Mouse (Mus musculus): Measurements from ENCODE around the gene Pbld2. TPM values are rescaled to one million over a fixed set of nuclear protein-coding genes. Genes with fewer than 3 reads are reported as not detected.

The Pbld2 gene
- total and polyA plus RNA-seq, 3 experiments = 0.15 TPM; not detected in 1

DNA sequence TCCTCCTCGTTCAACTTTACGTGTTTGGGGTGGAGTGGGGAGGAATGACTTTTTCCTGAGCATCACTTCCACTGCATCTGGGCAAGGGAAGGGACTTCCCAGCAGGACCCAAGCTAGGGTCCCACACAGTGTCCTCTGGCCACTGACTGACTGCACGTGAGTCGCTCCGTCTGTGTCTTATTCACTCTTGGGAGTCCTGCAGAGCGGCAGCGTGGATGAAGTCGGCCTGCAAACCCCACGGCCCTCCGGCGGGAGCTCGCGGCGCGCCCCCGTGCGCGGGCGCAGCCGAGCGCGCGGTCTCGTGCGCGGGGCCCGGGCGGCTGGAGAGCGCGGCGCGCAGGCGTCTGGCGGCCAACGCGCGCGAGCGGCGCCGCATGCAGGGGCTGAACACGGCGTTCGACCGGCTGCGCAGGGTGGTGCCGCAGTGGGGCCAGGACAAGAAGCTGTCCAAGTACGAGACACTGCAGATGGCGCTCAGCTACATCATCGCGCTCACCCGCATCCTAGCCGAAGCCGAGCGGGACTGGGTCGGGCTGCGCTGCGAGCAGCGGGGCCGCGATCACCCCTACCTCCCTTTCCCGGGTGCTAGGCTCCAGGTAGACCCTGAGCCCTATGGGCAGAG is 75.9 kb downstream of the Pbld2 start:
- no peak overlapping the region for H3K9ac ChIP-seq (ENCODE audit: control insufficient read depth, low read depth, low read length, poor library complexity, severe bottlenecking)
- TF ChIP-seq ZNF384 (IDR thresholded peaks at IDR 0.05; ENCODE audit: low read depth, low read length) = no peak
- no peak for TF ChIP-seq GATA1 (IDR thresholded peaks at IDR 0.05; ENCODE audit: low read depth, low read length)
- no peak for TF ChIP-seq CHD2 (IDR thresholded peaks at IDR 0.05; ENCODE audit: low read length)
- TF ChIP-seq RAD21 (IDR thresholded peaks at IDR 0.05; ENCODE audit: low read depth, low read length) = no peak
- TF ChIP-seq MAZ (IDR thresholded peaks at IDR 0.05; ENCODE audit: low read depth, low read length) = no peak
- TF ChIP-seq EP300 (IDR thresholded peaks at IDR 0.05; ENCODE audit: low read depth in 1 of 2, low read length in 2 of 2) = no peak
- no peak for TF ChIP-seq BHLHE40 (IDR thresholded peaks at IDR 0.05; ENCODE audit: borderline replicate concordance, low read depth, low read length)
- no peak for TF ChIP-seq JUND (IDR thresholded peaks at IDR 0.05; ENCODE audit: low read depth, low read length)
- no peaks in the 10 kb centered on the region for H3K36me3 ChIP-seq (ENCODE audit: control insufficient read depth in 1 of 2, insufficient read depth in 2 of 2, low read length in 2 of 2)
- no peak for DNase-seq (ENCODE audit: low read depth, low spot score)
- H3K79me2 ChIP-seq (ENCODE audit: control insufficient read depth, insufficient read depth, low read length, poor library complexity) = no peaks in the 10 kb centered on the region
- no peak overlapping the region for H3K4me3 ChIP-seq (ENCODE audit: control insufficient read depth in 1 of 2, insufficient read depth in 1 of 2, low read depth in 2 of 2, low read length in 2 of 2)
- H3K27ac ChIP-seq (ENCODE audit: control insufficient read depth, low read depth, low read length) = no peak overlapping the region
- H3K9me3 ChIP-seq (replicated peaks; ENCODE audit: insufficient read depth, low read length) = no peaks in the 10 kb centered on the region
- no peaks in the 10 kb centered on the region for H3K4me1 ChIP-seq (ENCODE audit: control insufficient read depth in 1 of 2, insufficient read depth in 2 of 2, low read length in 2 of 2)
- no peaks in the 10 kb centered on the region; a peak in 2 of 4 replicates for H3K27me3 ChIP-seq (ENCODE audit: control insufficient read depth in 1 of 2, insufficient read depth in 2 of 2, low read length in 2 of 2)

DNA sequence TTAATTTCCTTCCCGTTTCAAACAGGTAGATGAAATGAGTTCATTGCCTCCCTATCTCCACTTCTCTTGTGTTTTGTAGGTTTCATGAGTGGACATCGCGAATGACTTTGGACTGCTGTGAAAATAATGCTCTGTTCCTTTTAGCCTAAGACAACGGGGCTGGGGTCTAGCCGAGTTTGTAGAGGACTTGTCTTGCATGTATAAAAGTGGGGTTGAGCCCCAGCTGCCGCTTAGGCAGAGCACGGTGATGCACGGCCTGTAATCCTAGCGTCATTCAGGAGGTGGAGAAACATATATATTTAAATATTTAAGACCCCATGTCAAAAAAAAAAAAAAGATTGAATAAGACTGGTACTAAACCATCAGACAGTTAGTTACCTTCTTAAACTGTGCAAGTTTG is 76.5 kb downstream of the Pbld2 start:
- no peaks in the 10 kb centered on the region for H3K9me3 ChIP-seq (replicated peaks; ENCODE audit: insufficient read depth, low read length)
- no peak overlapping the region for H3K9ac ChIP-seq (ENCODE audit: control insufficient read depth, low read depth, low read length, poor library complexity, severe bottlenecking)
- no peak overlapping the region for H3K27ac ChIP-seq (ENCODE audit: control insufficient read depth, low read depth, low read length)
- no peaks in the 10 kb centered on the region; a peak in 2 of 4 replicates for H3K27me3 ChIP-seq (ENCODE audit: control insufficient read depth in 1 of 2, insufficient read depth in 2 of 2, low read length in 2 of 2)
- no peaks in the 10 kb centered on the region for H3K36me3 ChIP-seq (ENCODE audit: control insufficient read depth in 1 of 2, insufficient read depth in 2 of 2, low read length in 2 of 2)
- TF ChIP-seq POLR2A (IDR thresholded peaks at IDR 0.05; ENCODE audit: control insufficient read depth in 1 of 2, insufficient read depth in 1 of 2, low read depth in 1 of 2, low read length in 2 of 2, poor library complexity in 1 of 2) (no peak), MAX (IDR thresholded peaks at IDR 0.05; ENCODE audit: low read length) (no peak), KAT2A (conservative IDR thresholded peaks at IDR 0.05; ENCODE audit: low read depth, low read length) (no peak), GABPA (IDR thresholded peaks at IDR 0.05; ENCODE audit: low read depth, low read length) (no peak)
- no peak overlapping the region for H3K4me3 ChIP-seq (ENCODE audit: control insufficient read depth in 1 of 2, insufficient read depth in 1 of 2, low read depth in 2 of 2, low read length in 2 of 2)
- no peaks in the 10 kb centered on the region for H3K79me2 ChIP-seq (ENCODE audit: control insufficient read depth, insufficient read depth, low read length, poor library complexity)
- no peaks in the 10 kb centered on the region for H3K4me1 ChIP-seq (ENCODE audit: control insufficient read depth in 1 of 2, insufficient read depth in 2 of 2, low read length in 2 of 2)
- DNase-seq (ENCODE audit: low read depth, low spot score) = no peak

Other genes starting within 250 kb of the Pbld2 start
- gene Ccar1, start 232.0 kb upstream of the Pbld2 start, total RNA-seq (2012; rRNA removed) = 41.5 and 46.4 TPM in 2 replicates
- 10 to 100 TPM; 65.4 to 66.8 TPM for gene Ccar1, start 232.0 kb upstream of the Pbld2 start, polyA plus RNA-seq (2012; ENCODE audit: insufficient read depth in 1 of 2, insufficient read length in 2 of 2, low read depth in 1 of 2, low replicate concordance in 2 of 2, missing spikeins in 1 of 2)
- 0.03 and 0.08 TPM in 2 replicates for gene Tet1, start 115.3 kb upstream of the Pbld2 start, total RNA-seq (2012; rRNA removed)
- under 1 TPM in 1 of 2 experiments, not detected in 1; 0.08 TPM for gene Tet1, start 115.3 kb upstream of the Pbld2 start, polyA plus RNA-seq (2012; ENCODE audit: insufficient read depth in 1 of 2, insufficient read length in 2 of 2, low read depth in 1 of 2, low replicate concordance in 2 of 2, missing spikeins in 1 of 2)
- gene Slc25a16, start 103.7 kb upstream of the Pbld2 start, total RNA-seq (2012; rRNA removed) = 7.7 and 8.3 TPM in 2 replicates
- gene Slc25a16, start 103.7 kb upstream of the Pbld2 start, polyA plus RNA-seq (2012; ENCODE audit: insufficient read depth in 1 of 2, insufficient read length in 2 of 2, low read depth in 1 of 2, low replicate concordance in 2 of 2, missing spikeins in 1 of 2) = 10 to 100 TPM in 1 of 2 experiments, not detected in 1; 12.1 TPM
- gene Dna2, start 77.3 kb upstream of the Pbld2 start, total RNA-seq (2012; rRNA removed) = 28.0 and 30.3 TPM in 2 replicates
- 10 to 100 TPM in 1 of 2 experiments, not detected in 1; 40.9 TPM for gene Dna2, start 77.3 kb upstream of the Pbld2 start, polyA plus RNA-seq (2012; ENCODE audit: insufficient read depth in 1 of 2, insufficient read length in 2 of 2, low read depth in 1 of 2, low replicate concordance in 2 of 2, missing spikeins in 1 of 2)
- gene Rufy2, start 44.1 kb upstream of the Pbld2 start, total RNA-seq (2012; rRNA removed) = 1.2 and 1.8 TPM in 2 replicates
- 1 to 10 TPM in 1 of 2 experiments, not detected in 1; 2.6 TPM for gene Rufy2, start 44.1 kb upstream of the Pbld2 start, polyA plus RNA-seq (2012; ENCODE audit: insufficient read depth in 1 of 2, insufficient read length in 2 of 2, low read depth in 1 of 2, low replicate concordance in 2 of 2, missing spikeins in 1 of 2)
- 11.5 and 16.0 TPM in 2 replicates for gene Hnrnph3, start 98 bp upstream of the Pbld2 start, total RNA-seq (2012; rRNA removed)
- 10 to 100 TPM in 1 of 2 experiments, not detected in 1; 62.4 TPM for gene Hnrnph3, start 98 bp upstream of the Pbld2 start, polyA plus RNA-seq (2012; ENCODE audit: insufficient read depth in 1 of 2, insufficient read length in 2 of 2, low read depth in 1 of 2, low replicate concordance in 2 of 2, missing spikeins in 1 of 2)
- 0.50 and 0.95 TPM in 2 replicates for gene Pbld1, start 35.8 kb downstream of the Pbld2 start, total RNA-seq (2012; rRNA removed)
- gene Pbld1, start 35.8 kb downstream of the Pbld2 start, polyA plus RNA-seq (2012; ENCODE audit: insufficient read depth in 1 of 2, insufficient read length in 2 of 2, low read depth in 1 of 2, low replicate concordance in 2 of 2, missing spikeins in 1 of 2) = under 1 TPM in 1 of 2 experiments, not detected in 1; 0.47 TPM
- not detected in 2 replicates for gene Atoh7, start 75.3 kb downstream of the Pbld2 start, total RNA-seq (2012; rRNA removed)
- gene Atoh7, start 75.3 kb downstream of the Pbld2 start, polyA plus RNA-seq (2012; ENCODE audit: insufficient read depth in 1 of 2, insufficient read length in 2 of 2, low read depth in 1 of 2, low replicate concordance in 2 of 2, missing spikeins in 1 of 2) = not detected
- gene Mypn, start 179.6 kb downstream of the Pbld2 start, total RNA-seq (2012; rRNA removed) = not detected in 2 replicates
- not detected for gene Mypn, start 179.6 kb downstream of the Pbld2 start, polyA plus RNA-seq (2012; ENCODE audit: insufficient read depth in 1 of 2, insufficient read length in 2 of 2, low read depth in 1 of 2, low replicate concordance in 2 of 2, missing spikeins in 1 of 2)
- gene Herc4, start 219.5 kb downstream of the Pbld2 start, total RNA-seq (2012; rRNA removed) = 37.1 and 38.6 TPM in 2 replicates
- 100 to 1,000 TPM in 1 of 2 experiments, 10 to 100 TPM in 1; 57.1 to 140 TPM for gene Herc4, start 219.5 kb downstream of the Pbld2 start, polyA plus RNA-seq (2012; ENCODE audit: insufficient read depth in 1 of 2, insufficient read length in 2 of 2, low read depth in 1 of 2, low replicate concordance in 2 of 2, missing spikeins in 1 of 2)

Data from MEL (cell line).